Mouse (Mus musculus): ENCODE results near the gene Rab8a. TPM values are rescaled to one million over a fixed set of nuclear protein-coding genes. Genes with fewer than 3 reads are reported as not detected.

Gene Rab8a
- total RNA-seq, 1 experiment from 2014 or later: 486 TPM

GRCm38 (mm10) chr8:72143256-72143824 is 17.7 kb upstream of the Rab8a start:
- no peak for ATAC-seq (replicated peaks in 1 of 2; ENCODE audit: insufficient read depth in 1 of 2, low FRiP score in 2 of 2, low TSS enrichment in 1 of 2, low read depth in 1 of 2, poor library complexity in 2 of 2, severe bottlenecking in 2 of 2)

GRCm38 (mm10) chr8:72144345-72144975 is 16.5 kb upstream of the Rab8a start:
- ATAC-seq (replicated peaks in 1 of 2; ENCODE audit: insufficient read depth in 1 of 2, low FRiP score in 2 of 2, low TSS enrichment in 1 of 2, low read depth in 1 of 2, poor library complexity in 2 of 2, severe bottlenecking in 2 of 2): peak; percentile 71 to 79; a peak in 3 of 4 replicates

GRCm38 (mm10) chr8:72145511-72145910 is 15.5 kb upstream of the Rab8a start:
- ATAC-seq (replicated peaks in 1 of 2; ENCODE audit: insufficient read depth in 1 of 2, low FRiP score in 2 of 2, low TSS enrichment in 1 of 2, low read depth in 1 of 2, poor library complexity in 2 of 2, severe bottlenecking in 2 of 2): no peak

GRCm38 (mm10) chr8:72146056-72146455 is 14.9 kb upstream of the Rab8a start:
- no peak for ATAC-seq (replicated peaks in 1 of 2; ENCODE audit: insufficient read depth in 1 of 2, low FRiP score in 2 of 2, low TSS enrichment in 1 of 2, low read depth in 1 of 2, poor library complexity in 2 of 2, severe bottlenecking in 2 of 2)

GRCm38 (mm10) chr8:72146556-72146955 is 14.4 kb upstream of the Rab8a start:
- ATAC-seq (replicated peaks in 1 of 2; ENCODE audit: insufficient read depth in 1 of 2, low FRiP score in 2 of 2, low TSS enrichment in 1 of 2, low read depth in 1 of 2, poor library complexity in 2 of 2, severe bottlenecking in 2 of 2): no peak

- ATAC-seq (replicated peaks in 1 of 2; ENCODE audit: insufficient read depth in 1 of 2, low FRiP score in 2 of 2, low TSS enrichment in 1 of 2, low read depth in 1 of 2, poor library complexity in 2 of 2, severe bottlenecking in 2 of 2): no peak
Measured at GRCm38 (mm10) chr8:72147266-72147665, 13.7 kb upstream of the Rab8a start.

GRCm38 (mm10) chr8:72149056-72149455 is 11.9 kb upstream of the Rab8a start:
- no peak for ATAC-seq (replicated peaks in 1 of 2; ENCODE audit: insufficient read depth in 1 of 2, low FRiP score in 2 of 2, low TSS enrichment in 1 of 2, low read depth in 1 of 2, poor library complexity in 2 of 2, severe bottlenecking in 2 of 2)

- ATAC-seq (replicated peaks in 1 of 2; ENCODE audit: insufficient read depth in 1 of 2, low FRiP score in 2 of 2, low TSS enrichment in 1 of 2, low read depth in 1 of 2, poor library complexity in 2 of 2, severe bottlenecking in 2 of 2): peak; percentile 89 to 94
Measured at GRCm38 (mm10) chr8:72151418-72152078, 9.5 kb upstream of the Rab8a start.

- ATAC-seq (replicated peaks in 1 of 2; ENCODE audit: insufficient read depth in 1 of 2, low FRiP score in 2 of 2, low TSS enrichment in 1 of 2, low read depth in 1 of 2, poor library complexity in 2 of 2, severe bottlenecking in 2 of 2): no peak
Measured at GRCm38 (mm10) chr8:72153382-72153781, 7.6 kb upstream of the Rab8a start.

GRCm38 (mm10) chr8:72158096-72158495 is 2.9 kb upstream of the Rab8a start:
- no peak for ATAC-seq (replicated peaks in 1 of 2; ENCODE audit: insufficient read depth in 1 of 2, low FRiP score in 2 of 2, low TSS enrichment in 1 of 2, low read depth in 1 of 2, poor library complexity in 2 of 2, severe bottlenecking in 2 of 2)

GRCm38 (mm10) chr8:72158726-72159125 is 2.3 kb upstream of the Rab8a start:
- ATAC-seq (replicated peaks in 1 of 2; ENCODE audit: insufficient read depth in 1 of 2, low FRiP score in 2 of 2, low TSS enrichment in 1 of 2, low read depth in 1 of 2, poor library complexity in 2 of 2, severe bottlenecking in 2 of 2): no peak

GRCm38 (mm10) chr8:72160007-72160406 is 993 bp upstream of the Rab8a start:
- no peak for ATAC-seq (replicated peaks in 1 of 2; ENCODE audit: insufficient read depth in 1 of 2, low FRiP score in 2 of 2, low TSS enrichment in 1 of 2, low read depth in 1 of 2, poor library complexity in 2 of 2, severe bottlenecking in 2 of 2)

GRCm38 (mm10) chr8:72162821-72163220 is 1.8 kb downstream of the Rab8a start:
- no peak for ATAC-seq (replicated peaks in 1 of 2; ENCODE audit: insufficient read depth in 1 of 2, low FRiP score in 2 of 2, low TSS enrichment in 1 of 2, low read depth in 1 of 2, poor library complexity in 2 of 2, severe bottlenecking in 2 of 2)

- ATAC-seq (replicated peaks in 1 of 2; ENCODE audit: insufficient read depth in 1 of 2, low FRiP score in 2 of 2, low TSS enrichment in 1 of 2, low read depth in 1 of 2, poor library complexity in 2 of 2, severe bottlenecking in 2 of 2): peak; percentile 93 to 96
Measured at GRCm38 (mm10) chr8:72169098-72169668, 8.2 kb downstream of the Rab8a start.

- ATAC-seq (replicated peaks in 1 of 2; ENCODE audit: insufficient read depth in 1 of 2, low FRiP score in 2 of 2, low TSS enrichment in 1 of 2, low read depth in 1 of 2, poor library complexity in 2 of 2, severe bottlenecking in 2 of 2): no peak
Measured at GRCm38 (mm10) chr8:72169681-72170249, 8.8 kb downstream of the Rab8a start.

- ATAC-seq (replicated peaks in 1 of 2; ENCODE audit: insufficient read depth in 1 of 2, low FRiP score in 2 of 2, low TSS enrichment in 1 of 2, low read depth in 1 of 2, poor library complexity in 2 of 2, severe bottlenecking in 2 of 2): peak; percentile 61 to 77
Measured at GRCm38 (mm10) chr8:72177346-72177925, 16.4 kb downstream of the Rab8a start.

- ATAC-seq (replicated peaks in 1 of 2; ENCODE audit: insufficient read depth in 1 of 2, low FRiP score in 2 of 2, low TSS enrichment in 1 of 2, low read depth in 1 of 2, poor library complexity in 2 of 2, severe bottlenecking in 2 of 2): peak; percentile 87 to 89
Measured at GRCm38 (mm10) chr8:72183554-72184202, 22.7 kb downstream of the Rab8a start.
